Mouse (Mus musculus): ENCODE measurements around the gene Tnfrsf26.

Gene Tnfrsf26

DNA sequence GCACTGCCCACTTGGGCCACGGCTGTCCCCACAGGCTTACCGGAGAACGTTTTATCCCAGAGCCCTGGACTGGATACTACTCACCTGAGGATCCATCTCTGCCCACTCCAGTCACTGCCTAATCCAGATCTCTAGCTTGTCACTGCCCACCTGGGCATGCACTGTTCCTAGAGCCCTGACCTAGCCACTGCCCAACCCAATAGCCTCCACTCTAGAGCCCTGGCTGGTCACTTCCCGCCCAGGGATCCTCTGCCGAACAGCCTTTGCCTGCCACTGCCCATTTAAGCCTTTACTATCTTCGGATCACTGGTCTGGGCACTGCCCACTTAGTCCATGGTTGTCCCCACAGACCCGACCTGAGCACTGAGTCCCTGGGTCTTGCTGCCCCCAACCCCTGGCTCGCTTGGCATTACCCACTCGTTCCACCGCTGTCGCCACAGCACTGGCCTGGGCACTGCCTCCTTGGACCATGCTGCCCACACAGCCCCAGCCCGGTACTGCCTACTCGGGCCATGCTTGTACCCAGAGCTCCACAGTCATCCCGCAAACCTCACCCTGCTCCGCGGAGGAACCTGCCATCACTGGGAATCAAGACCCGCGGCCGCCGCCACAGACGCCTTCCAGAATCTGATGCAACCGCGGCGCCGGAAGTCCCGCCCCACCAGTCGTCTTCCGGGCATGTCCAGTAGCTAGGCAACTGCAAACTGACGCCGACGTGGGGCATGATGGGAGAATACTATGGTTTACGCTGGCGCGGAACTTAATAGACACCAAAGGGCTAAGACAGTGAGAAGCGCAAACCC is 28.9 kb downstream of the Tnfrsf26 start, which contains the start of gene Cars:
Cars (minus strand) TSS at position 663 of the 803 bp plus-strand sequence.
- DNase-seq = peak; percentile 98

DNA sequence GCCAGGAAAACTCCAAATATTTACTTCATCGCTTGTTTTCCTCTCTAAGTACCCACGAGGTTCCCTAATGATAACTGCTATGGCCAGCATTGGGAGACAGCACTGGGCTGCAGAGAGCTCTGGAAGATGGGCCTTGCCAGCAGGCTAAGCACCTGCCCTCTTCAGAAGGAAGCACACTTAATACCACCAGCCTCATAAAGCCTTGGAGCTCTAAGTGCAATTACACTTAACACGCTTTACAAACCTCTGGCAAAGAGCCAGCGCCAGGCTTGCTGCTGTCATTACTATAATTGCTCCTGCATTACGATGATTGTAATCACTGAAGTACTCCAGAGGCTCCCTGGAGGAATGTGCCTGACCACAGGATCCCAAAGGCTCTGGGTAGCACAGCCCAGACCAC is 33.7 kb downstream of the Tnfrsf26 start:
- DNase-seq = no peak

DNA sequence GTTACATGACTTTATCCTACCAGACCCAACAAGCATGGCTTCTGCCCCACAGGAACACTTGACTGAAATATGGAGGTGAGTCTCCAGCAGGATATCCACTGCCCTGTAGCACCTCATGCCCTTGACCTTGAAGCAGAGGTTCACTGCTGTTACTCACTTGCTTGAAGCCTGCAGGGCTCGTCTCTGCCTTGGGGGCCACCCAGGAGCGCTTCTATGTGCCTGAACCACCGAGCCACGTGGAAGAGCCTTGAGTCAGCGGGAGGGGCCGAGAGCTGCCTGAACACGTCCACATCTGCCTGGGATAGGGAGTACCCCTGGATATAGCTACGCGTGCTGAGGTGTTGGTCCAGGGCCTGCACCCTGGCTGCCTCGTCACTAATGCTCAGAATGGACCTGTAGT is 36.3 kb downstream of the Tnfrsf26 start:
- no peak for DNase-seq

DNA sequence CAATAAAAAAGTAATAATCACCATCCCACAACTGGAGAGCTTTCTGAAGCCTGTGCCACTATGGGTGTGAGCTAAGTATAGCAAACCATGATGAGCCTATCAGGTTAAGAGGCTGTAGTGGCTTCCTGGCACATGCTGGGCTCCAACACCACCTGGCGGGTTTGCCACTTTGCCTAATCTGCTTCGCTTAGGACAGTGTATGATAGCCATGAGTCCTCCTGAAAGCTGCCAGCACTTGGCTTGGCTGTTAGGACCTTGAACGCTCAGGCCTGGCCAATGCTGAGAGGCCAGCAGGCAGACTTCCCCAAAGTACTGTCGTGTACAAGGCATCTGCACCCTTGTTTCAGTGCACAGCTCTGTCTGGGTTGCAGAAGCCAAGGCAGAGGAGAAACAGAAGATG is 40.5 kb downstream of the Tnfrsf26 start:
- no peak for DNase-seq

DNA sequence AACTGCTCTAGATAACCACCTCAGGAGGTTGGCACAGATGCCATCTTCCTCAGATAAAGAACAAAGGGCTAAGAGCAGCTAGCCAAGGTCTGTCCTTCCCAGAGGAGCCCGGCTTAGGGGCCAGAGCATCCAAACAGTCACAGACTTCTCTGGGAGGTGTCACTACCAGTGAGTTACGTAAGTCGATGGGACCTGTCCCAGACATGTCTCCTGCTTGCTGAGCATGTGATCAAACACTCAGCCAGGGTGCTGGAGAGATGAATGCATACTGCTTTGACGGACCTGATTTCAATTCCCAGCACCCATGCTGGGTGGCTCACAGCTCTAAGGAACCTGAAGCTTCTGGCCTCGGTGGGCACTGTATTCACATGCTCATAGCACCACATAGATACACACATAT is 40.9 kb downstream of the Tnfrsf26 start:
- no peak for DNase-seq

DNA sequence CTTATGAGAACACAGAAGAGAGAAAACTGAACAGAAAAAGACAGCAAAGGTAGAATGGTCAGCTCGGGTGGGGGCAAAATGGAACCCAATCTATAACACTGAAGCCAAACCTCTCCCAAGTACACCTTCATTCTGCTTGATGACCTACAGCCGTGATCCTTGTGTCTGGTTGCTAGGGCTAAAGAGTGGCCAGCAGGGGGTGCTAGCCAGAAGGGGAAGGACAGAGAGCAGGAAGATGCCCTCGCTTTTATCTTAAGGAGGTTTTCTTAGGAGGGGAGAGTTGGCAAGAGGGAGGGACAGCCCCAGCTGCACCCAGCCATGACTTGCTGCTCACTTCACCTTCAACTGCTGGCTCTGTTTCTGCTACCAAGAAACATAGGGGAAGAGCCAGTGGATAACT is 44.6 kb downstream of the Tnfrsf26 start:
- peak; percentile 68 for DNase-seq

DNA sequence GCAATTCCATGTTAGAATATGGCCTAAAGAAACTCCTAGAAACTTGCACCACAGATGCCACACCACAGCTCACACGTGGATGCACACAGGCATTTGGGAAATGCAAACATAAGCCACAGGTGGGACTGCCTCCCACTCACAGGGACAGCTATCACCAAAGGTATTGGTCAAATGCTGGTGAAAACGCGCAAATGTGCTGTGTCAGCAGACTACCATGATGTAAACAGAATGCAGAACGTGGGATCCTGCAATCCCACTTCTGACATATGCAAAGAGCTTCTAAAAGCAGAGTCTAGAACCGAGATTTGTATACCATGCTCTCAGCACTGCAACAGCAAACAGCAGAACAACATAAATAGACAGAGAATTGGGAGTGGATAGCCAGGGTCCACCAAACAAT is 45.5 kb downstream of the Tnfrsf26 start:
- no peak for DNase-seq

DNA sequence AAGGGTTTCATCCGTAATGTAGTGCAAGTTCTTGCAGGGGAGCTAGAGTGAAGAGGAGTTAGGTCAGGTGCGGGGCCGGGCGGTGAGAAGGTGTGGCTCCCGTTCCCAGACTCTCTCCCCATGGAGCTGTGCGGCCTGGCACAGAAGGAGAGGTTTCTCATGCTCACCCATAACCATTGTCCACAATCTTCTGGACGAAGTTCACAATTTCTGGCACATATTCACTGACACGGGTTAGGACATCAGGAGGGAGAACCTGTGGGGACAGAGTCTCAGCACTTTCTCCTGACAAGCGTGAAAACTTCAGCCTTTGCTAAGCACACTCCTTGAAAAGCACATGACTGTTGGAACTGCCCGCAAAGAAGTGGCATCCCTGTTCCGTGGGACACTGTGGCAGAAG is 52.8 kb downstream of the Tnfrsf26 start:
- no peak for DNase-seq

DNA sequence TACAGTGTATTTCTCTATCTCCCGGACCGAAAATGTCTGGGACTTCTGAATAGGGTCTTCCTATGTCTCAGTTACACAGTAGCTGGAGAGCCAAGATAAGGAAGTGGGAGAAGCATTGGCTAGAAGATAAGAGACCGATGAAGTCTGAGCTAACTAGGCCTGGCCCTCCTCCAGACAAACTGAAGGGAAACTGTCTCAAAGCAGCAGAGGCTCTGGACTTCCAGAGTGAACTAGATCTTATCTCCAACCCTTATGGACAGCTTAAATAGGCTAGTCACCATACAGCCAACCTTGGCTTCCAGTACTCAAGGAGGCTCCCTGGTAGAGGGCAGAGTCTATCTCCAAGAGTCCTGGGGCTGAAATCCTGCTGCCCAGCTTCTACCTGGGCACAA is 62.9 kb downstream of the Tnfrsf26 start:
- no peak for DNase-seq

DNA sequence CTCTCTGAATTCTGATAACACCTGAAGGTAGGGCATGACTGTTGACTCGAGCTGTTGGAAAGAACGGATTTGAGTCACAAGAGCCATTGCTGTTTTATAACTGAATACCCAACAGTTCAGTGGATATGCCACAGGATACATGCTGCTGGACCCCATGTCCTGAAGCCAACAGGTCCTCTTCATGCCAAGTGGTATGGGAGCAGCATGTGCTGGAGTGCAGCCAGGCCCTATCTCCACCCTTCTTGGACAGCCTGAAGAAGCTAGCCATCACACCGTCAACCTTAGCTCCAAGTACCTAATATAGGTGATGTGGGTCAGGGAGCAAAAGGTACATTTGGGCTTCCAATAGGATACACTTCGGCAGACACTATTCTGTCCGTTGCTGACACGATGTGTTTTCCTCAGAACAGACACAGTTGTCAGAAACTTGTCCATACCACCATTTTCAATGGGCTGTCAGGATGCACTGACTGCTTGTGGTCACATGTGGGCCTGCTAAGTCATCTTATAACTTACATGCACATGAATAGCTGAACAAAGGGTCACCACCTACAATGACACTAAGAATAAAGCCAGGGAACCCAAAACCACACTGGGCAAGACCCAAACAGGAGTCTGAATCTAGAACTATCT is 63.4 kb downstream of the Tnfrsf26 start:
- DNase-seq = no peak

DNA sequence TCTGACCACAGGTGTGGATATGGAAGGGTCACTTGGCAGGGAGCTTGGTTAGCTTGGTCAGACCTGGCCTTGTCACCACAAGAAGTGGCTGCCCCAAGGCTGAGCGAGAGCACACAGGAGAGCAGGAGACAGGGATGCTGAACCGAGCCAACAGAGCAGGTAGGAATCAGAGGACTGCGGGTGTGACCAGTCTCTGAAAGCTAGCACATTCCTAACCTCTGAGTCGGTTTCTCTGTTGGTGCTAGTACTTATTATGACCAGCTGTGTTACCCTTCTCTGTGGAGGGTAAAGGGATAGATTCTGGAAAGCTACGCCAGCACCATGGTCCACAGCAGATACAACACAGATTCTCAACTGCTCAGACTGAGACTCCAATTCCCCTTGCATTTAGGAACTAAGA is 64.7 kb downstream of the Tnfrsf26 start:
- DNase-seq = no peak

All from embryo, embryonic 11 days (tissue).